Mouse (Mus musculus) CD4-positive, CD25-positive, alpha-beta regulatory T cell (primary cell): ENCODE data around the gene Fam171b. TPM values are rescaled to one million over a fixed set of nuclear protein-coding genes. Genes with fewer than 3 reads are reported as not detected.

ENCODE experiments used
- polyA plus RNA-seq: library from polyadenylated mRNA; unstranded; fragments of 100-300 nt; shearing (Covaris generic); gene quantifications from one replicate; pipeline ENCODE4 v1.2.1, GENCODE M21; 2017

Gene Fam171b
- 0.37 TPM for polyA plus RNA-seq

DNA sequence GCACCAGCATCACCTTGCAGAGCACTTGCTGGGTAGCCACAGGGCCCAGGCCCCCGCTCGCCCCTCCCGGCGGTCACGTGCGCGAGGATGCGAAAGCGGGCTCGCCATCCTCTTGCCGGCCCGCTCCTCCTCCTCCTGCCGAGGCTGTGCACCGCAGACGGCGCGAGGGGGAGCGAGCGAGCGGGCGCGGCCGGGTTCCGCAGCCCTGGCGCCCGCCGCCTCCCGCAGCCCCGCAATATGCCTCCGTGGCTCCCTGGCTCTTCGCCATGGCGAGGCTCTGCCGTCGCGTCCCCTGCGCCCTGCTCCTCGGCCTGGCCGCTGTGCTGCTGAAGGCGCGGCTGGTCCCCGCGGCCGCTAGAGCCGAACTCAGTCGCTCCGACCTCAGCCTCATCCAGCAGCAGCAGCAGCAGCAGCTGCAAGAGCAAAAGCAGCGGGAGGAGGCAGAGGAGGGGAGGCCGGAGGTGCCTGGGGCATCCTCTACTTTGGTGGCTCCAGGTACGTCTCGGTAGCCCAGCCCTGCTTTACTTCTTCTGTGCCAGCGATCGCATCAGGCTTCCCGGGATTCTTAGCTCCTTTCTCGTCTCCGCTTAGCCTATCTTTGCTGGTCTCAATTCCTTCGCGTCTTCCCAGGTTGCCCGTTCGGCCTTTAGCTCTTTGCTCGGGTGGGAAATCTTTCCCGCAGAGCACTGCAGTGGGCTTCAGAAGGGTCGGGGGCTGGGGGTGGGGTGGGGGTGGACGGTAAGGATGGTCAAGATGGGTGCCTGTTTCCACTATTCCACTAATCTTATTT, at the start of gene Fam171b:
Fam171b (plus strand) TSS at position 154 of the 790 bp plus-strand sequence.

Other genes with a start within 250 kb of the Fam171b start
- gene Zc3h15, start 168.2 kb upstream of the Fam171b start, polyA plus RNA-seq = 129 TPM
- gene Itgav, start 88.2 kb upstream of the Fam171b start, polyA plus RNA-seq = 58.9 TPM
- not detected for gene Zswim2, start 128.6 kb downstream of the Fam171b start, polyA plus RNA-seq
- not detected for gene Gm13698, start 143.1 kb downstream of the Fam171b start, polyA plus RNA-seq
- not detected for gene Gm13693, start 148.9 kb downstream of the Fam171b start, polyA plus RNA-seq
- not detected for gene Gm13695, start 154.7 kb downstream of the Fam171b start, polyA plus RNA-seq
- gene Gm13696, start 160.5 kb downstream of the Fam171b start, polyA plus RNA-seq = not detected
- not detected for gene Gm13694, start 166.3 kb downstream of the Fam171b start, polyA plus RNA-seq
- gene Gm13697, start 172.1 kb downstream of the Fam171b start, polyA plus RNA-seq = not detected
- gene Gm13691, start 177.9 kb downstream of the Fam171b start, polyA plus RNA-seq = not detected